Mouse (Mus musculus): ENCODE measurements at regions not wholly inside any gene's neighbourhood (a gene's known extent, or its start where the extent isn't known, plus 50 kb on each side); places are given as distances from the start of the nearest gene placed in this dataset.

- peak; percentile 59 for DNase-seq (ENCODE audit: low read depth, low spot score)
Observed at GRCm38 (mm10) chr15:69923833-69924232, 3423.1 kb upstream of the Lrrc6 start.

- DNase-seq (ENCODE audit: low read depth, low spot score) = peak; percentile 17
Observed at GRCm38 (mm10) chr15:69923280-69923679, 3422.6 kb upstream of the Lrrc6 start.

- DNase-seq (ENCODE audit: low read depth, low spot score) = peak; percentile 16
Observed at GRCm38 (mm10) chr15:69922176-69922575, 3421.5 kb upstream of the Lrrc6 start.

- DNase-seq (ENCODE audit: low read depth, low spot score) = no peak
Observed at GRCm38 (mm10) chr15:69885764-69886163, 3385.1 kb upstream of the Lrrc6 start.

GRCm38 (mm10) chr15:69878511-69878910, 3377.8 kb upstream of the Lrrc6 start:
- DNase-seq (ENCODE audit: low read depth, low spot score) = no peak

- DNase-seq (ENCODE audit: low read depth, low spot score) = no peak
Observed at GRCm38 (mm10) chr15:69853521-69853920, 3352.8 kb upstream of the Lrrc6 start.

GRCm38 (mm10) chr15:69849644-69850043, 3348.9 kb upstream of the Lrrc6 start:
- DNase-seq (ENCODE audit: low read depth, low spot score) = no peak
